Mouse (Mus musculus) heart, postnatal 0 days (tissue): ENCODE measurements around the gene Minos1. TPM values are rescaled to one million over a fixed set of nuclear protein-coding genes. Genes with fewer than 3 reads are reported as not detected.

Source experiments
- ATAC-seq: fragments of 200-750 bp; cut with Nextera tagmentation; 2 replicates; pipeline ENCODE4 v1.8.0; 2017; ENCODE audit warnings: low read depth, moderate number of reproducible peaks, moderate library complexity; ENCODE audit not compliant: insufficient read depth
- DNase-seq: peaks from one replicate; pipeline ENCODE4 v3.0.0-alpha.2; 2016; ENCODE audit warnings: low spot score
- H3K27ac ChIP-seq: fragments of 300-500 bp; sonication (generic); 2 replicates; pipeline ENCODE4 v1.5.1; 2014; ENCODE audit warnings: low read depth, mild to moderate bottlenecking
- H3K27me3 ChIP-seq: fragments of 300-500 bp; sonication (generic); 2 replicates; pipeline ENCODE4 v1.6.1; 2014; ENCODE audit warnings: low read length, mixed read lengths; ENCODE audit not compliant: control insufficient read depth, insufficient read depth
- H3K36me3 ChIP-seq: fragments of 300-500 bp; sonication (generic); replicated peaks from 2 replicates; pipeline ENCODE4 v1.6.1; 2014; ENCODE audit warnings: low read length, mixed read lengths; ENCODE audit not compliant: control insufficient read depth, insufficient read depth
- H3K4me1 ChIP-seq: fragments of 300-500 bp; sonication (generic); 2 replicates; pipeline ENCODE4 v1.6.1; 2014; ENCODE audit warnings: antibody characterized with exemption; ENCODE audit not compliant: control insufficient read depth, insufficient read depth
- H3K4me2 ChIP-seq: fragments of 300-500 bp; sonication (generic); 2 replicates; pipeline ENCODE4 v1.6.1; 2014; ENCODE audit warnings: low read depth, mild to moderate bottlenecking, low read length, moderate library complexity
- H3K4me3 ChIP-seq: fragments of 300-500 bp; sonication (generic); 2 replicates; pipeline ENCODE4 v1.5.1; 2014; ENCODE audit warnings: low read depth, low read length
- H3K9ac ChIP-seq: fragments of 300-500 bp; sonication (generic); replicated peaks from 2 replicates; pipeline ENCODE4 v1.6.1; 2014; ENCODE audit warnings: low read depth, low read length, mixed read lengths
- H3K9me3 ChIP-seq: fragments of 300-500 bp; sonication (generic); replicated peaks from 2 replicates; pipeline ENCODE4 v1.6.1; 2016; ENCODE audit warnings: low read length; ENCODE audit not compliant: control insufficient read depth
- CTCF ChIP-seq: IDR thresholded peaks from 2 replicates; pipeline ENCODE4 v1.5.1; 2016; ENCODE audit warnings: antibody characterized with exemption, control low read depth, low read depth
- EP300 ChIP-seq: IDR thresholded peaks from 2 replicates; pipeline ENCODE4 v1.6.1; 2016; ENCODE audit warnings: antibody characterized with exemption, low read depth
- WGBS: fragments of 180-500 bp; shearing (Covaris S2); extraction: QIAGEN DNeasy Blood & Tissue Kit; methylation state at CpG from one replicate; pipeline ENCODE4 v1.1.7; 2014; 5-methylcytosine and 5-hydroxymethylcytosine counted together
- polyA plus RNA-seq: library from polyadenylated mRNA; unstranded; fragments of >200 nt; fragmentation: Nextera tagmentation; extraction: Ambion mirVana; gene quantifications from 2 replicates; pipeline ENCODE4 v1.2.1, GENCODE M21; 2015
- total RNA-seq: library from RNA; depleted of rRNA; stranded (reverse); fragments of >200 nt; gene quantifications from 2 replicates; pipeline ENCODE4 v1.2.3, GENCODE M21; 2014; ENCODE audit warnings: low replicate concordance

The Minos1 gene
- total and polyA plus RNA-seq, 2 experiments from 2014 or later = 33.2 to 1,270 TPM

DNA sequence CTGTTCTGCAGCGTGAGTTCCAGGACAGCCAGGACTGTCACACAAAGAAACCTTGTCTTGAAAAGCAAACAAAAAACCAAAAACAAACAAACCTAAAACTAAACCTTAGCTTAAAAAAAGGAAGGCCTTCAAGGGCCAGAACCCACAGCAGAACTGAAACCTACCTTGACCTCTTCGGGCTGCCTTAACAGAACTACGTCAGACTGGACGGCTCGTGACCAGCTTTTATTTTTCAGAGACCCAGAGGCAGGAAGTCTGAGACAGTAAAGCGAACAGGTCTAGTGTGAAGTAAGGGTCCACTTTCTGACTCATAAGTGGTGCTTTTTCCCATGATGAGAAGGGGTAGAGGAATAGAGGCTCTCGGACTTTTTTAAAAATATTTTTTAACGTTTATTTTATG is 35.3 kb upstream of the Minos1 start:
- Histone ChIP-seq H3K27ac (no peak overlapping the region), H3K9me3 (no peaks in the 10 kb centered on the region), H3K4me2 (no peak overlapping the region), H3K4me3 (no peak overlapping the region), H3K4me1 (no peaks in the 10 kb centered on the region), H3K27me3 (no peaks in the 10 kb centered on the region), H3K36me3 (no peaks in the 10 kb centered on the region), H3K9ac (no peak overlapping the region)
- TF ChIP-seq EP300 = no peak
- TF ChIP-seq CTCF = no peak
- ATAC-seq (no peak), DNase-seq (no peak)
- 82% methylated on average over 8 of the region's 8 CpGs for WGBS

DNA sequence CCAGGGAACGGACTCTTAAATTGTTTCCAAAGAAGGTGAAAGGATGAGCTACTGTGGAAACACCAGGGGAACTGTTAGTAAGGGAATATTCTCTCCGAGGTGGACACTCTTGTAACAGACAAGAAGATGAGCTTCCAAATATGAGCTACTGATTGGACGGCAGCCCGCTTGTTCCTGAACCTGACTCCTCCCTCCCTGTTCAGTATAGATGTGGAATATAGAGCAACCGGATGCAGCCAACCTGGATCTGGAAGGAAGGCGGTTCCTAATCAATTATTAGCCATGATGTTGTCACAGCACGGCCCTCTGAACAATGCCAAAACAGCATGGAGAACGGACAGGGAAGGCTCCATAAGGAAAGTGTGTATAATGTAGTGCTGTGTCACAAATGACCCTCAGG is 34.3 kb upstream of the Minos1 start:
- TF ChIP-seq EP300 (no peak), CTCF (no peak)
- H3K9me3 ChIP-seq = no peaks in the 10 kb centered on the region
- H3K36me3 ChIP-seq = no peaks in the 10 kb centered on the region
- DNase-seq (no peak), ATAC-seq (no peak)
- no peak overlapping the region for H3K4me2 ChIP-seq
- H3K9ac ChIP-seq = no peak overlapping the region
- no peaks in the 10 kb centered on the region for H3K4me1 ChIP-seq
- no peak overlapping the region for H3K4me3 ChIP-seq
- H3K27me3 ChIP-seq = no peaks in the 10 kb centered on the region
- WGBS = 84% methylated on average over 8 of the region's 8 CpGs
- H3K27ac ChIP-seq = no peak overlapping the region

DNA sequence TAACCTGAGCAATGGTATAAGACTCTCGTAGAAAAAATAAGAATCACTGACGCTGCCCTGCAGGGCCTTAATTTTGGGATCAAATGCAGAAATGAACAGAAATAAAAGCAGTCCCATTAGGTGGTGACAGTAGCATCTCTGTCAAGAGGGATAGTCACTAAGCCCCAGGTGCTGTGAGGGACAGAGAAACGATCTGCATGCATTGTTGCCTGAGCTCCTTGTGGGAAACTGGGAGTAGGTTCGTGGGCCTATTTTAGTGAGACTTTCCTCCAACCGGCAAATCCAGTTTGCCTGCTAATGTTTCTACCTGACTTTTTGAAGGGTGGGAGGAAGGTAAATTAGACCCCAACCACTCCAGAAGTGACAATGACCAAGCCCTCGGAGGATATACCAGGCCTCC is 33.2 kb upstream of the Minos1 start:
- DNase-seq (no peak), ATAC-seq (no peak)
- H3K36me3 ChIP-seq = no peaks in the 10 kb centered on the region
- no peaks in the 10 kb centered on the region for H3K27me3 ChIP-seq
- TF ChIP-seq CTCF = no peak
- no peak overlapping the region for H3K4me2 ChIP-seq
- no peaks in the 10 kb centered on the region for H3K9me3 ChIP-seq
- H3K9ac ChIP-seq = no peak overlapping the region
- H3K27ac ChIP-seq = no peak overlapping the region
- H3K4me3 ChIP-seq = no peak overlapping the region
- WGBS = 79% methylated on average over 6 of the region's 6 CpGs
- no peaks in the 10 kb centered on the region for H3K4me1 ChIP-seq

DNA sequence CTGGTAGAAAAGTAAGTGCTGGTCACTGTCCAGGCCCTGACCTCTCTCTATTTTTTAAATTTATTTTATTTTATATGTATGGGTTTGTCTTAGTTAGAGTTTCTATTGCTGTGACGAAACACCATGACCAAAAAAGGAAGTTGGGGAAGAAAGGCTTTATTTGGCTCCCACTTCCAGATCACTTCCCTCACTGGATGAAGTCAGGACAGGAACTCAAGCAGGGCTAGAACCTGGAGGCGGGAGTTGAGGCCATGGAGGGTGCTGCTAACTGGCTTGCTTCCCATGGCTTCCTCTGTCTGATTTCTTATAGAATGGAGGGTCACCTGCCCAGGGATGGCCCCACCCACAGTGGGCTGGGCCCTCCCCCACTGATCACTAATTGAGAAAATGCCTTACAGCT is 30.2 kb upstream of the Minos1 start:
- no peaks in the 10 kb centered on the region for H3K4me1 ChIP-seq
- no peak overlapping the region for H3K4me3 ChIP-seq
- WGBS = 62% methylated on average over 2 of the region's 2 CpGs
- H3K4me2 ChIP-seq = no peak overlapping the region
- TF ChIP-seq CTCF (no peak), EP300 (no peak)
- DNase-seq = no peak
- H3K9me3 ChIP-seq = no peaks in the 10 kb centered on the region
- no peak overlapping the region for H3K27ac ChIP-seq
- no peaks in the 10 kb centered on the region for H3K36me3 ChIP-seq
- no peaks in the 10 kb centered on the region for H3K27me3 ChIP-seq
- no peak overlapping the region for H3K9ac ChIP-seq
- no peak for ATAC-seq

DNA sequence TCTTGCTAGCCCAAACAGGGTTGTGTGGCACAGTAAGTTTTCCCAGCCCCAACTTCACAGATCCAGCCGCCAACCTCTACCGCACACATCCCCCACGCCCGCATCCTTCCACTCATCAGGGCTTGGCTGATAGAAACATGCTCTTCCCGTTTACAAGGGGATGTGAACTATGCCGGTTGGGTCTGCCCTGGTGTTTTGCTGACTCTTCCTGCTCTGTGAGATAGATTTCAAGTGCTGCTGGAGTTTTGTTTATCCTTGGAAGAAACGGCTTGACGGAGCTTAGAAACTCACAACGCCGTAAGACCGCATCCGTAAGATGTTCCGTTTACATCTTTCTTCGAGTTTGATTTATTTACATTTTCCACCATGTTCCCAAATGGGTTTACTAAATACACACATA is 27.4 kb upstream of the Minos1 start:
- Histone ChIP-seq H3K9me3 (no peaks in the 10 kb centered on the region), H3K4me3 (no peak overlapping the region), H3K36me3 (no peaks in the 10 kb centered on the region), H3K4me1 (no peaks in the 10 kb centered on the region), H3K27ac (no peak overlapping the region), H3K4me2 (no peak overlapping the region), H3K9ac (no peak overlapping the region), H3K27me3 (no peaks in the 10 kb centered on the region)
- DNase-seq = no peak
- WGBS = 69% methylated on average over 14 of the region's 14 CpGs
- ATAC-seq = no peak
- TF ChIP-seq EP300 (no peak), CTCF (no peak)

DNA sequence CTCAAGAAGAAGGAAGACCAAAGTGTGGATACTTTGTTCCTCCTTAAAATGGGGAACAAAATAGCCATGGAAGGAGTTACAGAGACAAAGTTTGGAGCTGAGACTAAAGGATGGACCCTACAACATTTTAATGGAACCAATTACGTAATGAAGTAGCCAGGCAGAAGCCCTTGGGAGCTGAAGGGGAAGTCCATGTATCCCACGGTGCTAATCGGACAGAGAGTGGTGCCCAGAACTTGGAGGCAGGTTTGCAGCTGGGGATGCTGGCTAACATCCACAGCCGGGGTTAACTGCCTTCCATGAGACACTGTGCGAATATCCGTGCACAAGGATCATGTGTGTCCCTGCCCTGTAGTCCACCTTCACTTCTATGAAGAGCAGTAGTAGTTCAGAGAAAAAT is 25.6 kb upstream of the Minos1 start:
- H3K9me3 ChIP-seq = no peaks in the 10 kb centered on the region
- no peak overlapping the region for H3K4me2 ChIP-seq
- H3K9ac ChIP-seq = no peak overlapping the region
- no peak overlapping the region for H3K4me3 ChIP-seq
- no peaks in the 10 kb centered on the region for H3K4me1 ChIP-seq
- DNase-seq (no peak), ATAC-seq (no peak)
- TF ChIP-seq EP300 (no peak), CTCF (no peak)
- H3K36me3 ChIP-seq = no peaks in the 10 kb centered on the region
- H3K27me3 ChIP-seq = no peaks in the 10 kb centered on the region
- H3K27ac ChIP-seq = no peak overlapping the region
- 79% methylated on average over 6 of the region's 6 CpGs for WGBS
